Mouse (Mus musculus) CH12.LX (cell line): ENCODE measurements at regions not wholly inside any gene's neighbourhood (a gene's known extent, or its start where the extent isn't known, plus 50 kb on each side); places are given as distances from the start of the nearest gene placed in this dataset.

Source experiments
- CTCF ChIP-seq, 2 experiments: IDR thresholded peaks in 1 of 2; conservative IDR thresholded peaks in 1 of 2; 2 replicates each; pipeline ENCODE4 v1.5.1; 2011 to 2012; ENCODE audit warnings: low read depth in 2 of 2, low read length in 2 of 2, improper control_type of control experiment in 1 of 2, inconsistent platforms in 1 of 2, mild to moderate bottlenecking in 1 of 2, moderate library complexity in 1 of 2
- EP300 ChIP-seq: IDR thresholded peaks from 2 replicates; pipeline ENCODE4 v1.6.1; 2011; ENCODE audit warnings: low read length, improper control_type of control experiment
- IRF4 ChIP-seq: IDR thresholded peaks from 2 replicates; pipeline ENCODE4 v1.6.1; 2014; ENCODE audit warnings: low read depth, mild to moderate bottlenecking, inconsistent platforms, low read length, improper control_type of control experiment
- POLR2A ChIP-seq: IDR thresholded peaks from 2 replicates; pipeline ENCODE4 v1.6.1; 2011; ENCODE audit warnings: low read depth, mild to moderate bottlenecking, improper control_type of control experiment, low read length
- RCOR1 ChIP-seq: conservative IDR thresholded peaks from 2 replicates; pipeline ENCODE4 v1.6.1; 2012; ENCODE audit warnings: low read depth, mild to moderate bottlenecking, inconsistent platforms, low read length, improper control_type of control experiment
- TBP ChIP-seq: conservative IDR thresholded peaks from 2 replicates; pipeline ENCODE4 v1.6.1; 2011; ENCODE audit warnings: low read depth, low read length, improper control_type of control experiment
- USF1 ChIP-seq: IDR thresholded peaks from 2 replicates; pipeline ENCODE4 v1.6.1; 2014; ENCODE audit warnings: low read depth, mild to moderate bottlenecking, inconsistent platforms, low read length, improper control_type of control experiment
- ZMIZ1 ChIP-seq: IDR thresholded peaks from 2 replicates; pipeline ENCODE4 v1.6.1; 2012; ENCODE audit warnings: low read depth, mild to moderate bottlenecking, inconsistent platforms, low read length, improper control_type of control experiment

GRCm38 (mm10) chr19:15802641-15803040, 144.5 kb downstream of the Psat1 start:
- TF ChIP-seq TBP (no peak), CTCF (conservative IDR thresholded peaks at IDR 0.05 in 1 of 2, IDR thresholded peaks at IDR 0.05 in 1 of 2; ENCODE audit: low read depth in 2 of 2, low read length in 2 of 2) (no peak), IRF4 (no peak), POLR2A (no peak), EP300 (no peak), USF1 (no peak), ZMIZ1 (no peak), RCOR1 (no peak)
